Mouse (Mus musculus) inflammation-experienced regulatory T-cells (primary cell): Measurements from ENCODE around the gene Sf3a3. TPM values are rescaled to one million over a fixed set of nuclear protein-coding genes. Genes with fewer than 3 reads are reported as not detected.

Source experiments
- polyA plus RNA-seq, 2 experiments: library from polyadenylated mRNA; unstranded; fragments of 100-300 nt; shearing (Covaris generic); gene quantifications; one replicate each; pipeline ENCODE4 v1.2.1; 2017

The Sf3a3 gene
- polyA plus RNA-seq, result 100 to 1,000 TPM; 121 to 134 TPM

DNA sequence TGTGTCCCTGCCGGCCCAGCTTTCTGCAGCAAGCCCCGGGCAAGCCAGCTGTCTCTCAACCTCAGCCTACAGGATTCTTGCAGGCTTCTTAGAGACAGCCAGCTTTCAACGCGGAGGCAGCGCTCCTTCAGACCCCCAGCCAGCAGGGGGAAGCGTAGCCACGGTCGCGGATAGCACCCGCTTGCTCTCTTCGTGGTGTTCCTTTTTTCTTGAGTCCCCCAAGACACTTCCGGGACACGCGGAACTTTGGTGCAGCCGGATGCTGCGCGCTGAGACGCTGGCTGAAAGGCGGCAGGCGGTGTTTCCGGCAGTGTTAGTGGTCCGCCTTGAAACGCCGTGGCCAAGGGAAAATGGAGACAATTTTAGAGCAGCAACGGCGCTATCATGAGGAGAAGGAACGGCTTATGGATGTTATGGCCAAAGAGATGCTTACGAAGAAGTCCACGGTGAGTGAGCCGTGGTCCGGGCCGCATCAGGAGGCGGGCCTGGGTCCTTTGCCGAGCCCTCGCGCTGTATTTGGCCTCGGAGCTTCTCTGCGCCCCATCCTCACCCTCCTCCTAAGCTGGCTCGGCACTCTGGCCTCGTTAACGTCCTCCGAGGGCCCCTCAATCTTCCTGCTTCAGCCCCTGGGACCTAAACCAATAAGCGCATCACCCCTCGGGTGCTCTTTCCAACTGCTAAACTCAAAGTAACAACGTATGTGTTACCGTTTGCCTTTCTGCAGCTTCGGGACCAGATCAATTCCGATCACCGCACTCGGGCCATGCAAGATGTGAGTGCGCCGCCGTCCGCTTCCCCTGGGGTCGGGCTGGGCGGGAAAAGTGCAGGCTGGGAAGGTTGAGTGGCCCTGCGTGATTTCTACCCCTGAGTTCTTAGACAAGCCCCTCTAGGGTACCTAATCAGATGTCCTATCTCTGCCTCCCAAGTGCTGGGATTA is at the start of gene Sf3a3:
Sf3a3 (plus strand) TSS at position 232 of the 937 bp plus-strand sequence.

DNA sequence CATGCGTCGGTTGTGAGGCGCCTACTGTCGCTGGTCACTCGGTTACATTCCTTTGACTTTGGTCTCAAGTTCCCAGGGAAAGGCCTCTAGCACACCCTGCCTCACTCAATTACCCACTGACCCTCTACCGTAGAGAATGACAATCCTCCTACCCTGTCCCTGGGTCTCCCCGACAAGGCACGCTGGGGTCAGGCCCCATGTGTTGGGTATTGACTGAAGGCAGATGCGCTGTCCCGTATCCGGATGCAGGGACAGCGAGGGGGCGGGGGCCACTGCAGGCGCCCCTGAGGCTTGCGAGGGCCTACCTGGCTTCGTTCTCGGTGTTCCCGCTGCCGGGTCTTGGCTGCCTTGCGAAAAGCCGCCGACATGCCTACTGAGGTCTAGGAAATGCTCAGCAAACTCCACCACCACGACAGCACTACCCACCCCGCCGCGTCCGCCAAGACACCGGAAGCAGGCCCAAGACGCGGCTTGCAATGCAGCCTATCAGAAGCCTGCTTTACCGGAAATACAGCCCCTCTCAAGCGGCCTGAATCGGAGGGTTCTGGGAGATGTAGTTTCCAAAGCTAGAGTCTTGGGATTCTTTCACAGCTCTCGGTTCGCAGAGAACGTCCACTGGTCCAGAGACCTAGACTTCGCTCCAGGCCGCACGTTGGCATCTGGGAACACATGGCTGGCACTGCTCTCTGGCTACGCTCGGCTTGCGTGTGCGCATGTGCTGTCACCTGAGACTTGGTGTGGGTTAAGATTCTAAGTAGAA is 21.3 kb upstream of the Sf3a3 start, which contains the start of gene Utp11:
Utp11 (minus strand) TSS at position 466 of the 760 bp plus-strand sequence.

DNA sequence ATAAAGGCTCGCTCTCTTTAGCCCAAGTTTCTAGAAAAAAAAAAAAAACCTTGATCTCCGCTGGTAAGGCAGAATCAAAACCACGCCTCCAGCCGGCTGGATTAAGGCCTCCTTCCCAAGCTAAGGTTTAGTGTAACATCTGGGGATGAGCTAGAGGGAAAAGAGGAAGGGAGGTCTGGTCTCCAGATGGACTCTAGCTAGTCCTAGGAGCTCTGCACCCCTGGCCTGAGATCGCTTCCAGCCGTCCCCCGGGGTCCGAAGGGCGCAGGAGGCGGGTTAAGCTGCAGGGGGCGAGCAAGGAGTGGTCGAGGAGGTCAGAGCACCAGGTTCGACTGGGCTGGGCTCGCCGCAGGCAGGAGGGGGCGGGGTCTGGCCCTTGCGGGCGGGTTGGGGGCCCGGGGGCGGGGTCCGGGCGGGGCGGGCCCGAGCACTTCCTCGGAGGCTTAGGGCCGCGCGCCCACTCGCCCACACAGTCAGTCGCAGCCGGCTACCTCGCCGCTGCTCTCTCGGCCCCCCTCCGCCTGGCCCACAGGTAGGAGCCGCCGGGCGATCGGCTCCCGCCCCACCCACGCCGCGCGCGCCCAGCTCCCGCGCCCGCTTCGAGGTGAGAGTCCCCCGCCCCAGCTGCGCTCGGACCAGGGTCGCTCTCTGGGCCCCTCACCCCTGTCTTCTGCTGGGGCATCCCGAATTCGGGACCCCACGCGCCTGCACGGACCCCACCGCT is 14.2 kb upstream of the Sf3a3 start, which contains the start of gene Fhl3:
Fhl3 (plus strand) TSS at position 454 of the 724 bp plus-strand sequence.

DNA sequence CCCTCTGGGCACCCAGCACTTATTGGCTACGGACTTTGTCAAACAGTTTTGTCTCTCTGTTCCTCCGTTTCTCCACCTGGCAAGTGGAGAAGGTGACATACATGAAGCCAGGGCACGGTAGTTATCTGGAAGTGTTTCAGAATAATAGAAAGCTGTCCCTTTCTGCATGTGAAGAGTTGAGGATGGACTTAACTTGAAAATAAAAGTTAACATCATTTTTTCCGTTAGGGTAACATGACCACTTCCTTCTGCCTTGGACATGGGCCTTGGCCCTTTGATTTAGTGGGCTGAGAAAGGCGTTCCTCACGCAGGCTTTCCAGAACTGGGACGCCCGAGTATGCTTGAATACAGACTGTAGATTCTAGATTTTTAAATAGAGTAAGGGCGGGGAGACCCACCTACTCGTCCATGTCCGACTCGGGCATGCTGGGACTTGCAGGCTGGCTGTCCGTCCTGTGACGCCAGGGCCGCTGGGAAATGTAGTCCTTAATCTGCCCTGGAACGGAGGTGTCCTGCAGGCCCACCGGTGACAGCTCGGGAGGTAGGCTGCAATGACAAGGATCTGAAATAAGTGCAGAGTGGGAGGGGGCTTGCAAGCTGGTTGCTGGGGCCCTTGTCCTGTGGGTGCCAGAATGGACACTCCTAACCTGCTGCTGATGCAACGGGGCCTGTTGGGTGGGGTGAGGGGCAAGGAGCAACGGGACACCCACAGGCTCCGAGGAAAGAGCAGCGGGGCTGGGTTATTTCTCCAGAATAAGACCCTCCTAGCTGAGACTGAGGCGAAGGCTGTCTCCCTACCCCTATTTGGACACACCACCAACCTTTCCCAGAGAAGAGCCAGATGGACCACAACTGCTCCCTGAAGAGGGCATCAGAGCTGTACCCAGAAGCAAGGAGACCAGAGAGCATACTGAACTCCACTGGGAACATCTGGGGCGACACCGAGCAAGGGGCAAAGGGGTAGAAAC is 27.1 kb downstream of the Sf3a3 start, which contains the start of gene Inpp5b:
Inpp5b (plus strand) TSS at position 475 of the 968 bp plus-strand sequence.

Other genes starting within 250 kb of the Sf3a3 start
- 1 to 10 TPM in 1 of 2 experiments, under 1 TPM in 1; 0.78 to 1.3 TPM for gene 3100002H09Rik, start 104.0 kb upstream of the Sf3a3 start, polyA plus RNA-seq
- gene Pou3f1, start 58.0 kb upstream of the Sf3a3 start, polyA plus RNA-seq, result under 1 TPM; 0.14 to 0.59 TPM
- 10 to 100 TPM; 64.3 to 72.2 TPM for gene Utp11, start 21.2 kb upstream of the Sf3a3 start, polyA plus RNA-seq
- gene Fhl3, start 14.1 kb upstream of the Sf3a3 start, polyA plus RNA-seq, result 1 to 10 TPM; 1.2 TPM
- 100 to 1,000 TPM; 135 to 166 TPM for gene Inpp5b, start 27.1 kb downstream of the Sf3a3 start, polyA plus RNA-seq
- 10 to 100 TPM; 17.9 to 18.0 TPM for gene Mtf1, start 87.3 kb downstream of the Sf3a3 start, polyA plus RNA-seq
- gene Yrdc, start 135.9 kb downstream of the Sf3a3 start, polyA plus RNA-seq, result 100 to 1,000 TPM in 1 of 2 experiments, 10 to 100 TPM in 1; 77.7 to 103 TPM
- 10 to 100 TPM; 20.0 to 21.1 TPM for gene 1110065P20Rik, start 136.4 kb downstream of the Sf3a3 start, polyA plus RNA-seq
- 1 to 10 TPM; 3.8 to 4.4 TPM for gene Maneal, start 147.4 kb downstream of the Sf3a3 start, polyA plus RNA-seq
- 1 to 10 TPM in 1 of 2 experiments, under 1 TPM in 1; 0.37 to 1.1 TPM for gene Epha10, start 166.1 kb downstream of the Sf3a3 start, polyA plus RNA-seq
- gene 9930104L06Rik, start 222.3 kb downstream of the Sf3a3 start, polyA plus RNA-seq, result 10 to 100 TPM; 12.9 to 13.8 TPM
- 10 to 100 TPM in 1 of 2 experiments, 1 to 10 TPM in 1; 7.8 to 10.1 TPM for gene Cdca8, start 224.5 kb downstream of the Sf3a3 start, polyA plus RNA-seq